Mouse (Mus musculus) olfactory bulb, adult 2 months (tissue): ENCODE data around the gene Pdgfra.

Experiments used
- CTCF ChIP-seq: fragments of 200-500 bp; IDR thresholded peaks from 2 replicates; pipeline ENCODE4 v1.5.1; 2012; ENCODE audit warnings: low read depth, mild to moderate bottlenecking, low read length, moderate library complexity; ENCODE audit not compliant: insufficient read depth
- POLR2A ChIP-seq: fragments of 200-500 bp; IDR thresholded peaks from 2 replicates; pipeline ENCODE4 v1.6.1; 2012; ENCODE audit warnings: mild to moderate bottlenecking, low read depth, low read length, moderate library complexity; ENCODE audit not compliant: insufficient read depth

DNA sequence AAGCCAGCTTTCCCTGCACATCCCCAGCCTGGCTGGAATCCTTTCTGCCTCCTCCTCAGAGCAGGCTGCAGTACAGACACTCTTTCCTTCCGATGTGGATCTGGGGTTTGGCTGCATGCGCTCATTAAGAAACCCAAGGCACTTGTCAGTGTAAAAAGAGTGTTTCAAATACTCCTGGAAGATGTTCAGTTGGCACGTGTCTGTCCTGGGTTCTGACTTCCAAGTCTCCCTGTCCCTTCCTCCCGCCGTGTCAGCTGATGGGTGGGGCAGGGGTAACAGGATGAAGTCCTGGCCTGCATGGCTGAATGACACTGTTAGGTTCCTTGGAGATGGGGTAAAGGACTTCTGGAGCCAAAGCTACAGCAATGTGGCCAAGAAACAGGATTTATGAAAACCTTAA is 30.4 kb upstream of the Pdgfra start:
- no peak for TF ChIP-seq CTCF
- no peak for TF ChIP-seq POLR2A
